Mouse (Mus musculus) liver, embryonic 14.5 days (tissue): ENCODE data around the gene Olfr550. TPM values are rescaled to one million over a fixed set of nuclear protein-coding genes. Genes with fewer than 3 reads are reported as not detected.

Experiments
- ATAC-seq: fragments of 200-750 bp; cut with Nextera tagmentation; 2 replicates; pipeline ENCODE4 v1.8.0; 2017; ENCODE audit warnings: moderate number of reproducible peaks, mild to moderate bottlenecking, moderate library complexity; ENCODE audit not compliant: insufficient read depth
- DNase-seq, 3 experiments: peaks; one replicate each; pipeline ENCODE4 v3.0.0-alpha.2; 2012 to 2013; ENCODE audit warnings: low read depth in 3 of 3, low spot score in 3 of 3
- H3K27ac ChIP-seq: fragments of 300-500 bp; sonication (generic); 2 replicates; pipeline ENCODE4 v1.5.1; 2014; ENCODE audit warnings: moderate library complexity, mild to moderate bottlenecking, control low read depth, inconsistent platforms
- H3K27me3 ChIP-seq: fragments of 300-500 bp; sonication (generic); 2 replicates; pipeline ENCODE4 v1.6.1; 2014; ENCODE audit warnings: mild to moderate bottlenecking, low read length, moderate library complexity; ENCODE audit not compliant: control insufficient read depth, insufficient read depth
- H3K36me3 ChIP-seq: fragments of 300-500 bp; sonication (generic); replicated peaks from 2 replicates; pipeline ENCODE4 v1.6.1; 2014; ENCODE audit warnings: low read depth; ENCODE audit not compliant: control insufficient read depth, insufficient read depth
- H3K4me1 ChIP-seq, 2 experiments: fragments of 200-500 bp in 1 of 2; fragments of 300-500 bp in 1 of 2; sonication (generic) in 1 of 2; replicated peaks; 2 replicates each; pipeline ENCODE4 v1.6.1; 2012 to 2014; ENCODE audit warnings: antibody characterized with exemption in 1 of 2, inconsistent platforms in 1 of 2, low read length in 1 of 2; ENCODE audit not compliant: control insufficient read depth in 2 of 2, insufficient read depth in 2 of 2
- H3K4me2 ChIP-seq: fragments of 300-500 bp; sonication (generic); 2 replicates; pipeline ENCODE4 v1.6.1; 2014; ENCODE audit warnings: low read depth, mild to moderate bottlenecking, control low read depth, moderate library complexity
- H3K4me3 ChIP-seq, 2 experiments: fragments of 200-500 bp in 1 of 2; fragments of 300-500 bp in 1 of 2; sonication (generic) in 1 of 2; 2 replicates each; pipeline ENCODE4 v1.5.1; 2012 to 2014; ENCODE audit warnings: low read depth in 2 of 2, low read length in 2 of 2, mild to moderate bottlenecking in 2 of 2, control low read depth in 1 of 2, inconsistent platforms in 1 of 2, moderate library complexity in 1 of 2; ENCODE audit not compliant: insufficient read depth in 1 of 2
- H3K9ac ChIP-seq: fragments of 300-500 bp; sonication (generic); replicated peaks from 2 replicates; pipeline ENCODE4 v1.6.1; 2014; ENCODE audit warnings: mild to moderate bottlenecking, control low read depth, moderate library complexity
- H3K9me3 ChIP-seq: fragments of 300-500 bp; sonication (generic); 2 replicates; pipeline ENCODE4 v1.6.1; 2016; ENCODE audit warnings: low read length, mixed read lengths; ENCODE audit not compliant: control insufficient read depth
- CTCF ChIP-seq: IDR thresholded peaks from 2 replicates; pipeline ENCODE4 v1.5.1; 2016; ENCODE audit warnings: antibody characterized with exemption, low read depth, control low read depth
- EP300 ChIP-seq: IDR thresholded peaks from 2 replicates; pipeline ENCODE4 v1.6.1; 2016; ENCODE audit warnings: antibody characterized with exemption, low read depth
- WGBS: fragments of 180-500 bp; shearing (Covaris S2); extraction: QIAGEN DNeasy Blood & Tissue Kit; methylation state at CpG from one replicate; pipeline ENCODE4 v1.1.7; 2014; ENCODE audit not compliant: insufficient replicate concordance; 5-methylcytosine and 5-hydroxymethylcytosine counted together
- polyA plus RNA-seq, 2 experiments: library from polyadenylated mRNA; depleted of rRNA in 1 of 2; stranded (reverse) in 1 of 2; unstranded in 1 of 2; fragments of >200 nt; fragmentation: Nextera tagmentation in 1 of 2; extraction: Ambion mirVana in 1 of 2; gene quantifications; 2 replicates each; pipeline versions ENCODE4 v1.2.1 to v1.2.3; 2012 to 2014

The Olfr550 gene
- polyA plus RNA-seq, 2 experiments: not detected

- WGBS: 65% methylated on average over 3 of the region's 3 CpGs
Measured at GRCm38 (mm10) chr7:102549570-102549969, 21.7 kb upstream of the Olfr550 start, which contains the start of gene Olfr549. TSS of gene Olfr549 (plus strand) at chr7:102549870.

GRCm38 (mm10) chr7:102553279-102553678 is 18.0 kb upstream of the Olfr550 start:
- no peak for DNase-seq
- no peak for ATAC-seq
- Histone ChIP-seq H3K4me1 (no peaks in the 10 kb centered on the region), H3K27me3 (no peaks in the 10 kb centered on the region), H3K4me2 (no peak overlapping the region), H3K27ac (no peak overlapping the region), H3K4me3 (no peak overlapping the region), H3K9me3 (no peaks in the 10 kb centered on the region), H3K9ac (no peak overlapping the region), H3K36me3 (no peaks in the 10 kb centered on the region)
- 44% methylated on average over 3 of the region's 3 CpGs for WGBS
- no peak for TF ChIP-seq CTCF
- no peak for TF ChIP-seq EP300

More at GRCm38 (mm10) chr7:102549570-102549969, 21.7 kb upstream of the Olfr550 start, which contains the start of gene Olfr549:
- ATAC-seq (no peak), DNase-seq (no peak)
- Histone ChIP-seq H3K9ac (no peak within 1 kb of the TSS), H3K27me3 (no peaks in the 10 kb centered on the region), H3K9me3 (no peaks in the 10 kb centered on the region), H3K4me2 (no peak within 1 kb of the TSS), H3K36me3 (no peaks in the 10 kb centered on the region), H3K4me1 (no peaks in the 10 kb centered on the region), H3K27ac (no peak within 1 kb of the TSS), H3K4me3 (no peak within 1 kb of the TSS)
- TF ChIP-seq EP300: no peak
- no peak for TF ChIP-seq CTCF

GRCm38 (mm10) chr7:102564999-102565997 is 5.9 kb upstream of the Olfr550 start, which contains the start of gene Trim21:
TSS of gene Trim21 (minus strand) at chr7:102565486.
- Histone ChIP-seq H3K4me3 (peak within 1 kb of the TSS; percentile 83 to 90), H3K9ac (peak within 1 kb of the TSS; percentile 84), H3K4me2 (peak within 1 kb of the TSS; percentile 91), H3K9me3 (no peaks in the 10 kb centered on the region), H3K27ac (peak within 1 kb of the TSS; percentile 20; the same call in 1 of the 2 replicates), H3K4me1 (peaks cover 0 to 6% of the 10 kb centered on the region in 2 experiments; a peak in 3 of 4 replicates), H3K27me3 (no peaks in the 10 kb centered on the region), H3K36me3 (no peaks in the 10 kb centered on the region)
- ATAC-seq (peak; percentile 99), DNase-seq (peak; percentile 76 to 83 (median 81))
- TF ChIP-seq EP300: no peak
- no peak for TF ChIP-seq CTCF
- 5% methylated on average over 10 of the region's 10 CpGs for WGBS

- peaks cover 0 to 6% of the 10 kb centered on the region in 2 experiments; a peak in 3 of 4 replicates for H3K4me1 ChIP-seq
- H3K9me3 ChIP-seq: no peaks in the 10 kb centered on the region
- H3K36me3 ChIP-seq: no peaks in the 10 kb centered on the region
- H3K4me2 ChIP-seq: no peak overlapping the region
- no peaks in the 10 kb centered on the region for H3K27me3 ChIP-seq
- WGBS: 68% methylated on average over 4 of the region's 4 CpGs
- ATAC-seq (no peak), DNase-seq (no peak)
- TF ChIP-seq EP300 (no peak), CTCF (peak; percentile 18; the same call in 1 of the 2 replicates)
- no peak overlapping the region for H3K4me3 ChIP-seq
- H3K27ac ChIP-seq: no peak overlapping the region
- H3K9ac ChIP-seq: no peak overlapping the region
Measured at GRCm38 (mm10) chr7:102566219-102566618, 5.0 kb upstream of the Olfr550 start.

GRCm38 (mm10) chr7:102573174-102573830 is 2.1 kb downstream of the Olfr550 start:
- 60% methylated on average over 3 of the region's 3 CpGs for WGBS
- no peaks in the 10 kb centered on the region for H3K36me3 ChIP-seq
- ATAC-seq: no peak
- no peak overlapping the region for H3K27ac ChIP-seq
- no peak overlapping the region for H3K9ac ChIP-seq
- no peak for TF ChIP-seq CTCF
- TF ChIP-seq EP300: no peak
- H3K4me1 ChIP-seq: no peaks in the 10 kb centered on the region
- DNase-seq: no peak
- H3K9me3 ChIP-seq: no peaks in the 10 kb centered on the region
- H3K27me3 ChIP-seq: no peaks in the 10 kb centered on the region
- no peak overlapping the region for H3K4me2 ChIP-seq
- H3K4me3 ChIP-seq: no peak overlapping the region
